Mouse (Mus musculus): ENCODE data around the gene Donson. TPM values are rescaled to one million over a fixed set of nuclear protein-coding genes. Genes with fewer than 3 reads are reported as not detected.

The Donson gene
- polyA plus RNA-seq, 1 experiment from 2014 or later = 23.6 TPM

- H3K9me3 ChIP-seq (replicated peaks) = no peaks in the 10 kb centered on the region
- H3K4me1 ChIP-seq = no peaks in the 10 kb centered on the region
- no peak overlapping the region for H3K4me3 ChIP-seq
- ATAC-seq = no peak
- H3K27ac ChIP-seq = no peak overlapping the region
- H3K27me3 ChIP-seq = no peaks in the 10 kb centered on the region
- H3K9ac ChIP-seq = no peak overlapping the region
- no peak overlapping the region for H3K4me2 ChIP-seq
- WGBS = 89% methylated on average over 11 of the region's 11 CpGs
- peaks cover 69% of the 10 kb centered on the region for H3K36me3 ChIP-seq (ENCODE audit: poor library complexity, severe bottlenecking)
These were observed 28.4 kb upstream of the Donson start for GRCm38 (mm10) chr16:91716927-91717349.

DNA sequence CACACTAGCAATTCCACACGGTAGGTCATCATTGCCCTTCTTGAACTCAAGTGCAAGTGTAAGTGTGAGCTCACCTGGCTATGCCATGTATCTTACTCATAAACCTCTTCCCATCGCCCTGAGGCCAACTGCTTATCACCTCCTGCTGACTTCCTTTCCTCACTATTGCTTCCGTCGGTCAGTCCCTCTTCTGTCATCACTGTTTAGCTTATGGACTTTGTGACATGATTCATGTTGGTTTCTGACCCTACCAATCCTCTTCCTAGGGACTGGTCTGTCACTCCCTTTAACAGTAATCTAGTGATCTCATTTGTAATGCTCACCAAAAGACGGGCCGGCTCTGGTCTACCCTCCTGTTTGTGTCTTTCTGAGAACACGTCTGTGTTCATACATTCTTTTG is 21.7 kb upstream of the Donson start:
- Histone ChIP-seq H3K27me3 (no peaks in the 10 kb centered on the region), H3K9ac (no peak overlapping the region), H3K36me3 (ENCODE audit: poor library complexity, severe bottlenecking) (peaks cover 84% of the 10 kb centered on the region), H3K4me2 (no peak overlapping the region), H3K9me3 (replicated peaks) (no peaks in the 10 kb centered on the region), H3K4me3 (no peak overlapping the region), H3K4me1 (no peaks in the 10 kb centered on the region), H3K27ac (no peak overlapping the region)
- no peak for ATAC-seq
- WGBS = 94% methylated on average over 7 of the region's 7 CpGs

GRCm38 (mm10) chr16:91704603-91705340 is 16.2 kb upstream of the Donson start:
- Histone ChIP-seq H3K36me3 (ENCODE audit: poor library complexity, severe bottlenecking) (peaks cover 76% of the 10 kb centered on the region), H3K4me3 (no peak overlapping the region), H3K9ac (no peak overlapping the region), H3K4me2 (no peak overlapping the region), H3K4me1 (no peaks in the 10 kb centered on the region), H3K27me3 (no peaks in the 10 kb centered on the region), H3K9me3 (replicated peaks) (no peaks in the 10 kb centered on the region), H3K27ac (no peak overlapping the region)
- 91% methylated on average over 14 of the region's 14 CpGs for WGBS
- no peak for ATAC-seq

- WGBS = 48% methylated on average over 3 of the region's 3 CpGs
- no peaks in the 10 kb centered on the region for H3K9me3 ChIP-seq (replicated peaks)
These were observed 14.2 kb upstream of the Donson start for GRCm38 (mm10) chr16:91702771-91703188.

DNA sequence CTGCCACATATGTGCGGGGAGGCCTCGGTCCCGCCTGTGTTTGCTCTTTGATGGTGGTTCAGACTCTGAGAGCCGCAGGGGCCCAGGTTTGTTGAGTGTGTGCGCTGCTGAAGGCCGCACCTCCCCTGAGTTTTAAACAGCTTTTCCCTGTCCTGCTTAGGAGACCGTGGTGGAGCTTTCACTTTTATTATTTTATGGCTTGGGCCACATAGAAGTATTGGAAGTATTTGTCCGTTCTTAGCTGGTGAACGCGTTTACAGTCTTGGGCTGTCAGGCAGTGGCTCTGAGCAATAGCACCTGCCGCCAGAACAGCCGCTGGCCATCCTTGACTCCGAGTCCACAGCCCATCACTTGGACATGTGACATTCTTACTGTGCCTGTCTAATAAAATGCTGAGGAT is 13.3 kb upstream of the Donson start:
- H3K27me3 ChIP-seq = no peaks in the 10 kb centered on the region
- 89% methylated on average over 13 of the region's 13 CpGs for WGBS
- no peak overlapping the region for H3K4me3 ChIP-seq
- no peak overlapping the region for H3K27ac ChIP-seq
- no peaks in the 10 kb centered on the region for H3K4me1 ChIP-seq
- H3K9ac ChIP-seq = no peak overlapping the region
- no peak overlapping the region for H3K4me2 ChIP-seq
- ATAC-seq = no peak
- no peaks in the 10 kb centered on the region for H3K9me3 ChIP-seq (replicated peaks)
- peaks cover 70% of the 10 kb centered on the region for H3K36me3 ChIP-seq (ENCODE audit: poor library complexity, severe bottlenecking)

More at GRCm38 (mm10) chr16:91702771-91703188, 14.2 kb upstream of the Donson start:
- Histone ChIP-seq H3K27me3 (no peaks in the 10 kb centered on the region), H3K4me3 (no peak overlapping the region), H3K9ac (no peak overlapping the region), H3K36me3 (ENCODE audit: poor library complexity, severe bottlenecking) (peaks cover 72% of the 10 kb centered on the region), H3K4me2 (no peak overlapping the region), H3K4me1 (no peaks in the 10 kb centered on the region), H3K27ac (no peak overlapping the region)
- no peak for ATAC-seq

- H3K4me2 ChIP-seq = no peak overlapping the region
- no peak overlapping the region for H3K27ac ChIP-seq
- ATAC-seq = no peak
- H3K36me3 ChIP-seq (ENCODE audit: poor library complexity, severe bottlenecking) = peaks cover 68% of the 10 kb centered on the region
- no peaks in the 10 kb centered on the region for H3K9me3 ChIP-seq (replicated peaks)
- H3K9ac ChIP-seq = no peak overlapping the region
- 87% methylated on average over 1 of the region's 1 CpGs for WGBS
- H3K4me1 ChIP-seq = no peaks in the 10 kb centered on the region
- no peaks in the 10 kb centered on the region for H3K27me3 ChIP-seq
- no peak overlapping the region for H3K4me3 ChIP-seq
These were observed 10.4 kb upstream of the Donson start for GRCm38 (mm10) chr16:91698995-91699394.

DNA sequence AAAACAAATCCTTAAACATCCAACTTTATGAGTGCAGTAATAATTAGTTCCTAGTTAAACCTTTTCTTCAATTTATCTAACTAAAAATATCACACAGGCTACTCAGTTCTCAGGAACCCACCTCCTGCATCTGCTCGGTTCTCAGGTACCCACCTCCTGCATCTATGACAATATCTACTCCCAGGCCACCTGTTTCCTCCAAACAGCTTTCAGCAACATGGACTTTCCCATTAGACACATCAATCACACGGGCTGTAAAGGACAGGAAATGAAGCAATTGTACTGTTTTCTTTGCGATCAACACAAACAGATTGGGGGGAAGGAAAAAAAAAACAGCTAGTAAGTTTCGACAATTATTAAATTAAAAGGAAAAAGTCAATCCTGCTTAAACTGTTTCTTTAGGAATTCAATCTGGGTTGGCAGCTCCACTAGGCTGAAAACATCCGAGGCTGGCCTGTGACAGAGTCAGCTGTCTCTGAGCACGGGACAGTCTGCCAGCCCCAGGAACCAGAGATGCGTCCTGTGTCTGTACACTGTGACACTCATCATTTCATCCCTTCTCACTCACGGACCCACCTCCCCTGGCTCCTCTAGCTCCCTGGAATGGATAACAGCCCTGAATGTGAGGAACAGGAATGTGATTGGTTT is 6.7 kb upstream of the Donson start:
- 85% methylated on average over 8 of the region's 8 CpGs for WGBS
- H3K27ac ChIP-seq = no peak overlapping the region
- peaks cover 50% of the 10 kb centered on the region for H3K36me3 ChIP-seq (ENCODE audit: poor library complexity, severe bottlenecking)

DNA sequence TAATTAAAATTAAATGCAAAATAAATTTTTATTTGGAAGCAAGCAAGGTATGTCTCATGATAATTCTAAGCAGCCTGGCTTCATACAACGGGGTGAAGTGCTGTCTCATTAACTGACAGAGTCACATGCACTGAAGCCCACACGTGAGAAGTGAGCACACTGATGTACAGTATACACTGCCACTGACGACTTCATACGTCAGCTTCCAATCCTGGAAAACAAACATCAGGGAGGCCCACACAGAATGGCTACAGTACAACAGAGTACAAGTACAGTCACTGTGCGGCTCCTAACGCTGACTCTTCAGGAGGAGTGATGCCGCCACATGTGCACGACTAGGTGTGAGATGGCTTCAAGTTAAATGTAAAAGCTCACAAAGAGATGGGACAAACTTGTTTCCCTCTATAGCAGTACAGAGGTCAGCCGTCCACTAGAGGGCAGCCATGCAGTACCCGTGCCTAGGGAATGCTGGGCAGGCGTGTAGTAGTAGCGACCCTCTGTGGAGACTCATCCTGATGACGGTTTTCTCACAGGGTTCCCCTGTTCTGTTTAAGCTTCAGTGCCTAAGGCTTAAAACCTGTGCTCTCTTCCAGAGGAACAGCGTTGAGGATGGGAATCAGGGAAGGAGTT is 6.0 kb upstream of the Donson start:
- Histone ChIP-seq H3K36me3 (ENCODE audit: poor library complexity, severe bottlenecking) (peaks cover 47% of the 10 kb centered on the region), H3K27ac (no peak overlapping the region), H3K9ac (no peak overlapping the region), H3K4me3 (no peak overlapping the region), H3K4me2 (no peak overlapping the region), H3K4me1 (peaks cover 6% of the 10 kb centered on the region; the same call in 1 of the 2 replicates), H3K27me3 (no peaks in the 10 kb centered on the region), H3K9me3 (replicated peaks) (no peaks in the 10 kb centered on the region)
- ATAC-seq = peak; percentile 88
- 33% methylated on average over 14 of the region's 14 CpGs for WGBS

More for the DNA sequence above, 6.7 kb upstream of the Donson start:
- ATAC-seq = no peak
- no peak overlapping the region for H3K4me2 ChIP-seq
- no peak overlapping the region for H3K4me3 ChIP-seq
- H3K4me1 ChIP-seq = no peaks in the 10 kb centered on the region
- no peaks in the 10 kb centered on the region for H3K9me3 ChIP-seq (replicated peaks)
- no peaks in the 10 kb centered on the region for H3K27me3 ChIP-seq
- H3K9ac ChIP-seq = no peak overlapping the region

DNA sequence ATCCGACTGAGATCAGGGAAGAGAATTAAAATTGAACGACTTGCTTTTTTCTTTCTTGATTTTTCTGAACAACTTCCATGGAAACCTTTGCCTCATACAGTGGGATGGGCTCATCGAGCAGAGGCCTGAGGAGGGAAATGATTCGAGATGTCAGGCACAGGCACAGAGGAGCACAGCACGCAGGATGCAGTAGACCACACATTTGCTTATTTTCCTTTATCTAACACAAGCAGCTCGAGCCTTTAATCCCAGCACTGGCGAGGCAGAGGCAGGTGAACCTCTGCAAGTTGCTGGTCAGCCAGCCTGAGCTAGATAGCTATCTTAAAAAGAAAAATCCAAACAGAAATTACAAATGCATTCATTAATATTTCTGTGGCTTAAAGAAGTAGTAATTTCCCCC is 1.2 kb upstream of the Donson start:
- peaks cover 29% of the 10 kb centered on the region for H3K4me1 ChIP-seq
- no peak overlapping the region for H3K4me3 ChIP-seq
- H3K27me3 ChIP-seq = no peaks in the 10 kb centered on the region
- no peak overlapping the region for H3K27ac ChIP-seq
- H3K36me3 ChIP-seq (ENCODE audit: poor library complexity, severe bottlenecking) = peaks cover 29% of the 10 kb centered on the region
- no peaks in the 10 kb centered on the region for H3K9me3 ChIP-seq (replicated peaks)
- peak overlapping the region; percentile 87 for H3K4me2 ChIP-seq
- 46% methylated on average over 7 of the region's 7 CpGs for WGBS
- ATAC-seq = no peak
- H3K9ac ChIP-seq = no peak overlapping the region

- H3K27me3 ChIP-seq = no peaks in the 10 kb centered on the region
- peaks cover 29% of the 10 kb centered on the region for H3K4me1 ChIP-seq
- no peaks in the 10 kb centered on the region for H3K9me3 ChIP-seq (replicated peaks)
- H3K4me2 ChIP-seq = peak overlapping the region; percentile 87
- H3K9ac ChIP-seq = peak overlapping the region; percentile 94
- peak; percentile 50; the same call in 1 of the 2 replicates for ATAC-seq
- H3K27ac ChIP-seq = peak overlapping the region; percentile 83
- peak overlapping the region; percentile 90 for H3K4me3 ChIP-seq
- peaks cover 33% of the 10 kb centered on the region for H3K36me3 ChIP-seq (ENCODE audit: poor library complexity, severe bottlenecking)
- WGBS = 2% methylated on average over 40 of the region's 51 CpGs
These were observed 449 bp downstream of the Donson start for GRCm38 (mm10) chr16:91688023-91688618.

GRCm38 (mm10) chr16:91686369-91686768 is 2.2 kb downstream of the Donson start:
- H3K4me1 ChIP-seq = peaks cover 29% of the 10 kb centered on the region
- WGBS = 84% methylated on average over 5 of the region's 5 CpGs
- H3K36me3 ChIP-seq (ENCODE audit: poor library complexity, severe bottlenecking) = peaks cover 50% of the 10 kb centered on the region
- H3K9me3 ChIP-seq (replicated peaks) = no peaks in the 10 kb centered on the region
- H3K27ac ChIP-seq = no peak overlapping the region
- H3K4me2 ChIP-seq = no peak overlapping the region
- no peak overlapping the region for H3K4me3 ChIP-seq
- H3K27me3 ChIP-seq = no peaks in the 10 kb centered on the region
- no peak overlapping the region for H3K9ac ChIP-seq
- no peak for ATAC-seq

DNA sequence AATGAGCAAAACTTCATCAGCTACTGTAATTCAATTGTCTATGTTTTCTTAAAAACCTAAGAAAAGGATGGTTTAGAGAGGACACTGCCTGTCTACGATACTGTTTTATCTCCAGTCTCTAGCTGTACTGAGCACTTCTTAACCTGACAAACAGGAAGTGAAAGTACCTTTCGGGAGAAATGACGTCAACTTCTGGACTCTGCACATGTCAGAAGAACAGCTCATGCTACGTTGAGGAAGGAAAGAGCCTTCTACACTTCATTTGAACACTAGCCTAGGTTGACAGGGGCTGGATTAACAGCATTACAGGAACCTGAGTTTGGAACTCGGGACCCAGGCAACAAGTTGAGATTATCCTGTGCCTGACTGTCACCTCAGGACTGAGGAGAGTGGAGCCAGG is 3.0 kb downstream of the Donson start:
- Histone ChIP-seq H3K9me3 (replicated peaks) (no peaks in the 10 kb centered on the region), H3K4me2 (no peak overlapping the region), H3K36me3 (ENCODE audit: poor library complexity, severe bottlenecking) (peaks cover 51% of the 10 kb centered on the region), H3K4me3 (no peak overlapping the region), H3K9ac (no peak overlapping the region), H3K27ac (no peak overlapping the region), H3K27me3 (no peaks in the 10 kb centered on the region), H3K4me1 (peaks cover 29% of the 10 kb centered on the region)
- no peak for ATAC-seq
- WGBS = 91% methylated on average over 5 of the region's 5 CpGs

All from forebrain, embryonic 13.5 days (tissue).